Mouse (Mus musculus) ES-E14 (cell line): Measurements from ENCODE around the gene Gm16253. TPM values are rescaled to one million over a fixed set of nuclear protein-coding genes. Genes with fewer than 3 reads are reported as not detected.

ENCODE experiments used
- DNase-seq: peaks from one replicate; pipeline ENCODE4 v3.0.0-alpha.2; 2013; ENCODE audit warnings: low read depth, low spot score
- H3K27ac ChIP-seq: 2 replicates; pipeline ENCODE4 v1.5.1; 2012; ENCODE audit warnings: low read depth, mild to moderate bottlenecking, low read length, moderate library complexity, mixed read lengths; ENCODE audit not compliant: poor library complexity, insufficient read depth, severe bottlenecking
- H3K36me3 ChIP-seq: 2 replicates; pipeline ENCODE4 v1.6.1; 2012; ENCODE audit warnings: mild to moderate bottlenecking, low read length, moderate library complexity, mixed read lengths; ENCODE audit not compliant: control insufficient read depth, poor library complexity, insufficient read depth, severe bottlenecking
- H3K4me1 ChIP-seq, 2 experiments: fragments of 150-350 bp in 1 of 2; sonication (generic) in 1 of 2; 2 replicates each; pipeline ENCODE4 v1.6.1; 2012; ENCODE audit warnings: low read length in 2 of 2, mild to moderate bottlenecking in 1 of 2, mixed read lengths in 1 of 2; ENCODE audit not compliant: control insufficient read depth in 2 of 2, insufficient read depth in 2 of 2, poor library complexity in 1 of 2
- H3K4me3 ChIP-seq, 2 experiments: fragments of 150-350 bp in 1 of 2; sonication (generic) in 1 of 2; 2 replicates each; pipeline ENCODE4 v1.5.1; 2012; ENCODE audit warnings: low read length in 2 of 2, low read depth in 1 of 2, mild to moderate bottlenecking in 1 of 2, mixed read lengths in 1 of 2; ENCODE audit not compliant: insufficient read depth in 1 of 2, poor library complexity in 1 of 2, severe bottlenecking in 1 of 2
- H3K9ac ChIP-seq: 2 replicates; pipeline ENCODE4 v1.6.1; 2012; ENCODE audit warnings: low read depth, mild to moderate bottlenecking, low read length, mixed read lengths; ENCODE audit not compliant: poor library complexity, insufficient read depth, severe bottlenecking
- H3K9me3 ChIP-seq: fragments of 150-350 bp; sonication (generic); 2 replicates; pipeline ENCODE4 v1.6.1; 2012; ENCODE audit warnings: low read depth, mild to moderate bottlenecking, low read length; ENCODE audit not compliant: control insufficient read depth, insufficient read depth
- CHD2 ChIP-seq: IDR thresholded peaks from 2 replicates; pipeline ENCODE4 v1.6.1; 2014; ENCODE audit warnings: mild to moderate bottlenecking, low read depth, low read length, inconsistent platforms
- HCFC1 ChIP-seq: IDR thresholded peaks from 2 replicates; pipeline ENCODE4 v1.6.1; 2012; ENCODE audit warnings: low read length, inconsistent platforms, borderline replicate concordance; ENCODE audit not compliant: insufficient read depth
- MAFK ChIP-seq: IDR thresholded peaks from 2 replicates; pipeline ENCODE4 v1.6.1; 2014; ENCODE audit warnings: mild to moderate bottlenecking, low read depth, low read length, inconsistent platforms; ENCODE audit not compliant: insufficient read depth
- ZC3H11A ChIP-seq: IDR thresholded peaks from 2 replicates; pipeline ENCODE4 v1.6.1; 2012; ENCODE audit warnings: low read depth, mild to moderate bottlenecking, inconsistent platforms, low read length, borderline replicate concordance
- ZNF384 ChIP-seq: IDR thresholded peaks from 2 replicates; pipeline ENCODE4 v1.6.1; 2012; ENCODE audit warnings: low read depth, low read length, inconsistent platforms
- in situ Hi-C, 2 experiments: fragments of 600-800 bp; cut with MboI; formaldehyde crosslinking; loops; one replicate each; pipeline ENCODE4 v1.15.1; 2025; ENCODE audit warnings: low sequenced_read_pairs in 2 of 2, inconsistent platforms in 1 of 2; ENCODE audit not compliant: unreplicated experiment in 2 of 2
- total RNA-seq: library from RNA; depleted of rRNA; stranded (reverse); fragments of 300-350 nt; gene quantifications from 2 replicates; pipeline ENCODE4 v1.2.3, GENCODE M21; 2012; rRNA removed

The Gm16253 gene
- total RNA-seq, 1 experiment, result 2.0 TPM

DNA sequence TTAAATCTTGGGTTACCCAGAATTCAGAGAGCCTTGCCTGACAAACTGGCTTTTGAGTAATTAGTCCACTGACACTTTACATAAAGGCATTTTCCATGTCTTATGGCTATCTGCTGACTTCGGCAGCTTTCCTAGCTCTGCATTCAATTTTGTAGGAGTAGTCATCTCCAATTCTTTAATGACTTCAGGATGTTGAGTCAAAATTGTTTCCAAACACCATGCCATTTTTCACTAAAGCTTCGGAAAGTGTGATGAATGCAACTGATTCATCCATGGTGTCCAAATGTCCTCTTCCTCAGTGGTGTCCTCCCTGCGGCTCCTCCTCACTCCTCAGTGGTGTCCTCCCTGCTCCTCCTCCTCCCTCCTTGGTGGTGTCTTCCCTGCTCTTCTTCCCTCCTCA is 41.2 kb downstream of the Gm16253 start:
- Histone ChIP-seq H3K27ac (no peak overlapping the region), H3K9me3 (no peaks in the 10 kb centered on the region), H3K9ac (no peak overlapping the region), H3K4me3 (no peak overlapping the region), H3K4me1 (peaks cover 0 to 3% of the 10 kb centered on the region in 2 experiments; a peak in 1 of 4 replicates), H3K36me3 (peaks cover 3% of the 10 kb centered on the region; the same call in 1 of the 2 replicates)
- no peak for TF ChIP-seq MAFK
- TF ChIP-seq ZNF384, result no peak
- no peak for TF ChIP-seq ZC3H11A
- TF ChIP-seq CHD2, result no peak
- TF ChIP-seq HCFC1, result no peak
- in situ Hi-C loops, result no loop called here
- DNase-seq, result no peak

DNA sequence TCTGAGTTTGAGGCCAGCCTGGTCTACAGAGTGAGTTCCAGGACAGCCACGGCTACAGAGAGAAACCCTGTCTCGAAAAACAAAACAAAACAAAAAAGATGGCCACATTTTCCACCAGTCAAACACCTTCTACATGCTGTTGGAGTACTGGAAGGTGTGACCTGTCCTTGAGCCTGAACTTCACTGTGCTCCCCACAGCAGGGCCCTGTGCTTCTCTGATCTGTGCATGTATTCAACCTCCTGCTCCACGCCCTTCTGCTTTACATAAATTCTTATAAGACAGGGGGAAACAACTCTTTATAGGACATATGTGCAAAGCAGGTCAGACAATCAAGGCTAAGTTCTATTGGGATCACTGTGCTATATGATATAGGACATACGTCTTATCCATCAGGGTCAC is 46.4 kb downstream of the Gm16253 start:
- no peaks in the 10 kb centered on the region for H3K9me3 ChIP-seq
- peaks cover 3 to 9% of the 10 kb centered on the region in 2 experiments; a peak in 2 of 4 replicates for H3K4me1 ChIP-seq
- H3K36me3 ChIP-seq, result peaks cover 6% of the 10 kb centered on the region; the same call in 1 of the 2 replicates
- H3K9ac ChIP-seq, result no peak overlapping the region
- in situ Hi-C loops, result no loop called here
- H3K4me3 ChIP-seq, result no peak overlapping the region
- H3K27ac ChIP-seq, result no peak overlapping the region; the same call in 1 of the 2 replicates
- TF ChIP-seq ZNF384 (no peak), CHD2 (no peak), MAFK (no peak), HCFC1 (no peak), ZC3H11A (no peak)
- no peak for DNase-seq

DNA sequence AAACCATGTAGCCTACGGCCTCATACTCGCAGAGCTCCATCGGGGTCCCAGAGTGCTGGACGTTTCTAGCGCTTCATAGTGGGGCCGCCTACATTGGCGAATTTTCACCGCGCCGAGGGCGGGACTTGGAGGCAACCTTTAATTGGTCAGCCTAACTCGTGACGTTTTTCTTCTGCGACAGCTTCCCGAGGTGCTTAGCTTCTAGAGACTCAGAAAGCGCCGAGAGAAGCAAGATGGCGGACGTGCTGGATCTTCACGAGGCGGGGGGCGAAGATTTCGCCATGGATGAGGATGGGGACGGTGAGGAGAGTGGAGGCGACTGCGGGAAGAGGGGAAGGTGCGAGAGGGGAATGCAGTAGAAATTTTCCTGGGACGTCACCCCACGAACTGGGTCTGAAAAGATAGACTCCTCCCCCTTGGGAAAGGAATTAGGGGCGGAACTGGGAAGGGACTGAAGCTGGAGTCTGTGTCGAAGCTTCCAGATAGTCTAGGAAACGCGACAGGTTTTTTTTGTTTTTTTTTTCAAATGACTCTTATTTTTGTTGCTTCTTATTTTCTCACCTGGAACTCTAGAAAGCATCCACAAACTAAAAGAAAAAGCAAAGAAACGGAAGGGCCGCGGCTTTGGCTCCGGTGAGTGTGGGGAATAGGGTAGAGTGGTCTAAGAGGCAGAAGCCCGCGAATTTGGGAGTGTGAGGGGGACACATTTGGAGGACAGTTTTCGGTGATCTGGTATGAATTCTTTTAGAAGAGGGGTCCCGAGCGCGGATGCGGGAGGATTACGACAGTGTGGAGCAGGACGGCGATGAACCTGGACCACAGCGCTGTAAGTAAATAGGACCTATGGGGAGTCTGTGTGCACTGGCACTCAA is 53.2 kb downstream of the Gm16253 start, which contains the start of gene Rbm8a:
Rbm8a (plus strand) TSS at position 205 of the 872 bp plus-strand sequence.
- Histone ChIP-seq H3K4me3 (peak within 1 kb of the TSS; percentile 88 to 97), H3K4me1 (no peaks in the 10 kb centered on the region; a peak in 1 of 4 replicates), H3K9me3 (no peaks in the 10 kb centered on the region), H3K9ac (peak within 1 kb of the TSS; percentile 99), H3K27ac (peak within 1 kb of the TSS; percentile 95), H3K36me3 (peaks cover 10% of the 10 kb centered on the region)
- DNase-seq, result peak; percentile 99
- TF ChIP-seq CHD2 (no peak), MAFK (no peak), ZC3H11A (no peak; the same call in 1 of the 2 replicates), HCFC1 (peak; percentile 77), ZNF384 (0 out of 2 replicates have a peak, but pooled peaks have one; percentile 33)
- in situ Hi-C loops, result loop anchor here in 1 of 2 experiments (10.0 kb wide), 1 partner anchor 85 kb away; no protein-coding TSS in a partner anchor

Other genes with a start within 250 kb of the Gm16253 start
- gene BC107364, start 124.7 kb upstream of the Gm16253 start, total RNA-seq, result not detected in 2 replicates
- gene Hfe2, start 51.8 kb upstream of the Gm16253 start, total RNA-seq, result 1.0 and 1.2 TPM in 2 replicates
- 128 and 161 TPM in 2 replicates for gene Txnip, start 19.0 kb upstream of the Gm16253 start, total RNA-seq
- gene Polr3gl, start 17.2 kb downstream of the Gm16253 start, total RNA-seq, result 5.7 and 8.1 TPM in 2 replicates
- 0.67 and 1.1 TPM in 2 replicates for gene Ankrd34a, start 19.7 kb downstream of the Gm16253 start, total RNA-seq
- 2.6 and 4.6 TPM in 2 replicates for gene Lix1l, start 24.2 kb downstream of the Gm16253 start, total RNA-seq
- 115 and 140 TPM in 2 replicates for gene Rbm8a, start 52.9 kb downstream of the Gm16253 start, total RNA-seq
- gene Pex11b, start 58.4 kb downstream of the Gm16253 start, total RNA-seq, result 15.6 and 23.6 TPM in 2 replicates
- gene Gm42957, start 58.5 kb downstream of the Gm16253 start, total RNA-seq, result 0.13 and 0.21 TPM in 2 replicates
- 1.0 and 1.7 TPM in 2 replicates for gene Itga10, start 68.6 kb downstream of the Gm16253 start, total RNA-seq
- 3.7 and 5.7 TPM in 2 replicates for gene Ankrd35, start 93.1 kb downstream of the Gm16253 start, total RNA-seq
- 14.6 and 27.9 TPM in 2 replicates for gene Pias3, start 119.4 kb downstream of the Gm16253 start, total RNA-seq
- 7.4 and 13.5 TPM in 2 replicates for gene Nudt17, start 131.6 kb downstream of the Gm16253 start, total RNA-seq
- gene Polr3c, start 150.6 kb downstream of the Gm16253 start, total RNA-seq, result 21.0 and 22.2 TPM in 2 replicates
- 16.9 and 22.1 TPM in 2 replicates for gene Rnf115, start 150.7 kb downstream of the Gm16253 start, total RNA-seq